Mouse (Mus musculus): ENCODE data around the gene Acap2. TPM values are rescaled to one million over a fixed set of nuclear protein-coding genes. Genes with fewer than 3 reads are reported as not detected.

The Acap2 gene
- total RNA-seq, 1 experiment = 23.4 TPM

DNA sequence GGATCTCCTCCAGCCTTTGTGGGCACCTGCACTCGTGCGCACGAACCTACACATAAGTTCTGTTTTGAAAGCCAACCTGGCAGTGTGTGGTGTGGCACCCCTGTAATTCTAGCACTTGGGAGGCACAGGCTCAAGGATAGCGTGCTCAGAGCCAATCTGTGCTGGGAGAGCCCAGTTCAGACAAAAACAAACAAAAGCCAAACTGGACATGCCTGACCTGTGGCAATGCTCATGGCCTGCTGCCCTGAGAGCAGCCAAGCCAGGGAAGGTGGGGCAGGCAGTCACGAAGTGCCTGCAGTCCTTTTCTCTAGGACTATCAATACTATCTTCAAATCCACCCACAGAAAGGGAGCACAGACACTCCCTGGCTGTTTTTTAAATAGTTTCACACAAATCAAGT is 157.9 kb downstream of the Acap2 start:
- TF ChIP-seq CHD2 (IDR thresholded peaks at IDR 0.05; ENCODE audit: low read depth, low read length) (no peak), ZC3H11A (IDR thresholded peaks at IDR 0.05; ENCODE audit: borderline replicate concordance, low read depth, low read length) (no peak), MAFK (IDR thresholded peaks at IDR 0.05; ENCODE audit: insufficient read depth, low read depth, low read length) (no peak), HCFC1 (IDR thresholded peaks at IDR 0.05; ENCODE audit: borderline replicate concordance, insufficient read depth, low read length) (no peak), ZNF384 (IDR thresholded peaks at IDR 0.05; ENCODE audit: low read depth, low read length) (no peak)
- no peaks in the 10 kb centered on the region for H3K4me1 ChIP-seq (ENCODE audit: control insufficient read depth in 2 of 2, insufficient read depth in 2 of 2, low read length in 2 of 2, poor library complexity in 1 of 2)
- H3K36me3 ChIP-seq (ENCODE audit: control insufficient read depth, insufficient read depth, low read length, poor library complexity, severe bottlenecking) = no peaks in the 10 kb centered on the region
- in situ Hi-C loops (cut with MboI; ENCODE audit: low sequenced_read_pairs in 2 of 2, unreplicated experiment in 2 of 2) = no loop called here
- H3K9ac ChIP-seq (ENCODE audit: insufficient read depth, low read depth, low read length, poor library complexity, severe bottlenecking) = no peak overlapping the region
- H3K4me3 ChIP-seq (ENCODE audit: insufficient read depth in 1 of 2, low read depth in 1 of 2, low read length in 2 of 2, poor library complexity in 1 of 2, severe bottlenecking in 1 of 2) = no peak overlapping the region
- DNase-seq (ENCODE audit: low read depth, low spot score) = no peak
- H3K9me3 ChIP-seq (ENCODE audit: control insufficient read depth, insufficient read depth, low read depth, low read length) = no peaks in the 10 kb centered on the region
- H3K27ac ChIP-seq (ENCODE audit: insufficient read depth, low read depth, low read length, poor library complexity, severe bottlenecking) = no peak overlapping the region

Other genes with a start within 250 kb of the Acap2 start
- 22.6 and 39.8 TPM in 2 replicates for gene Xxylt1, start 119.8 kb downstream of the Acap2 start, total RNA-seq (2012; rRNA removed)
- 49.9 and 63.1 TPM in 2 replicates for gene Ppp1r2, start 74.0 kb upstream of the Acap2 start, total RNA-seq (2012; rRNA removed)
- gene Apod, start 113.6 kb upstream of the Acap2 start, total RNA-seq (2012; rRNA removed) = 10.6 and 22.7 TPM in 2 replicates
- gene Bdh1, start 221.0 kb upstream of the Acap2 start, total RNA-seq (2012; rRNA removed) = 12.0 and 17.1 TPM in 2 replicates